Mouse (Mus musculus) small intestine, adult 2 months (tissue): ENCODE results near the gene Crygd.

ENCODE experiments used
- CTCF ChIP-seq: fragments of 200-500 bp; IDR thresholded peaks from 2 replicates; pipeline ENCODE4 v1.5.1; 2012; ENCODE audit warnings: low read depth, mild to moderate bottlenecking, control low read depth, inconsistent platforms, low read length, moderate library complexity, mixed read lengths; ENCODE audit not compliant: insufficient replicate concordance, insufficient read length; ENCODE audit errors: extremely low read depth
- POLR2A ChIP-seq: fragments of 200-500 bp; IDR thresholded peaks from 2 replicates; pipeline ENCODE4 v1.6.1; 2012; ENCODE audit warnings: low read depth, mild to moderate bottlenecking, control low read depth, inconsistent platforms, low read length, moderate library complexity

DNA sequence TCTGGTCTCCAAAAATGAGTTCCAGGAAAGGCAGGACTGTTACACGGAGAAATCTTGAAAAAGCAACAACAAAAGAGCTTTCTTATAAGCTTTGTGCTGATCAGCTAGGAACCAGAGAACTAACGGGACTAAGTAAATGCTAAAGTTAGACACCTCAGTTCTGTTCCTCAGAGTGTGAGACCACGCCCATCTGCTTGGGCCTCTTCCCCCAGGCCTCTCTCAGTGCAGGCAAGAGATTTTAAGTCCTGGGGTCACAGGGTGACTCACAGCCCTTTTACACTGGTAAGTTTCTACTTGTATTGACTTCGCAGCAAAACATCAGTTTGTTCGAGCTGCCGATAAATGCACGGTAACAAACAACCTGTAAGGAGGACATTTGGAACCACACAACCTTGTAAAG is 11.6 kb downstream of the Crygd start:
- TF ChIP-seq CTCF (no peak), POLR2A (no peak)
